Mouse (Mus musculus): ENCODE results near the gene Ptms. TPM values are rescaled to one million over a fixed set of nuclear protein-coding genes. Genes with fewer than 3 reads are reported as not detected.
A peak's percentile ranks its signal among the peaks of the same experiment; 100 is the strongest.
"Not testable (repeated sequence)": the region's sequence is repeated elsewhere in the genome, so short reads cannot be mapped to it uniquely, and the experiment has no call there.

Ptms gene
- total RNA-seq, 2 experiments from 2014 or later: 1,603 to 1,633 TPM

- intact Hi-C loops (cut with DNase I): no loop called here
- DNase-seq: no peak
Observed at GRCm38 (mm10) chr6:124910032-124910431, 9.9 kb downstream of the Ptms start.

DNA sequence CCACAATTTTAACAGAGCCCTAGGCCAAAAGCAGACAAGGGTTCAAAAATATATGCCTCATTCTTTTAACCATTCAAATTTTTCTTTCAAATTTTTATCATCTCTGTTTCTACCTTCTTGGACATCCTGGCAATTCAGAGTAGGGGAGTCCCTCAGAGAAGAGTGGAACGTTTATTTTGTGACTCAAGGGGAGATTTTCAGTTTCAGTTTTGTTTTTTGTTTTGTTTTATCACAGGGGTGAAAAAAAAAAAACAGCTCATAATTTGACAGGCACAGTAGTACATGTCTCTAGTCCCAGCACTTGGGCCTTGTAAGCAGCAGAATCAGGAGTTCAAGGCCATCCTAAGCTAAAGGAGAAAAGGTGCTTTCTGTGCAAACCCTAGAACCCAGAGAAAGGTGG is 12.1 kb downstream of the Ptms start:
- no peak for DNase-seq
- intact Hi-C loops (cut with DNase I): no loop called here

DNA sequence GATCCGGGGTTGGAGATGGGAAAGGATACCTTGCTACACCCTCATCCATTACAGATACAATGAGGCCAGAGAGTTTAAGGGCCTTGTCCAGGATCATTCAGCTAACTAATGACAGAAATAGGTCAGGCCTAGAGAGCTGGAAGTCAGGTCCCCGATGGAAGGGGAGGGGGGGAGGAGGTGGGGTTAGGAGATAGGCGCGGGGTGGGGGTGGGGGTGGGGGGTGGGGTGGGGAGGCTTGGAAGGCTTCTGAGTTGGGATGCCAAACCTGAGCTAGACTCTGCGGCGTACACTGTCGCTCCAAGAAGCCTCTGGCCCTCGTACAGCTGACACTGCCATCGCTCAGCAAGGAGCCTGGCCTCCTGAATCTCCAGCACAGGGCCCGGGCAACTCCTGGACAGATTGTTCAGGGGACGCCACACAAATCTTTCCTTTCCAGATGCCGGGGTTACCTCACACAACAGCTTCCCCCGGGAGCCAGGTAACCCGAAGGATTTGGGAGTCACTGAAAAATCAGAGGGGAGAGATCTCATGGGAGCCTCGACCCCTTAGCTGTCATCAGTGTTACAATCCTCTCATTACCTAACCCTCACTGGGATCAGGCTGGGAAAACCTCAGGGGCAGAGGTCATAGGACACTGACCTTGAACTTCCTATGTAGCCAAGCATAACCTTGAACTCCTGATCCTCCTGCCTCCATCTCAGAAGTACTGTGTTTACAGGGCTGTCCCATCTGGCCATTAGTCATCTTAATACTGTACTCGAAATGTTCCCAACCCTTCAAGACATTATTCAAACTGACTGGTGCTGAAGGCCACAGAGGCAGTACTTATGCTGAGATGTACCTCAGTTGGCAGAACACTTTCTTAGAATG is 14.7 kb downstream of the Ptms start:
- intact Hi-C loops (cut with DNase I): loop anchor here (5.0 kb wide), 1 partner anchor 43 kb away; the partner anchor contains the start of gene Gpr162
- peak; percentile 21 for DNase-seq

GRCm38 (mm10) chr6:124904161-124904981 is 15.5 kb downstream of the Ptms start:
- intact Hi-C loops (cut with DNase I): loop anchor here (5.0 kb wide), 1 partner anchor 42 kb away; the partner anchor contains the start of gene Gpr162
- DNase-seq: peak; percentile 72

DNA sequence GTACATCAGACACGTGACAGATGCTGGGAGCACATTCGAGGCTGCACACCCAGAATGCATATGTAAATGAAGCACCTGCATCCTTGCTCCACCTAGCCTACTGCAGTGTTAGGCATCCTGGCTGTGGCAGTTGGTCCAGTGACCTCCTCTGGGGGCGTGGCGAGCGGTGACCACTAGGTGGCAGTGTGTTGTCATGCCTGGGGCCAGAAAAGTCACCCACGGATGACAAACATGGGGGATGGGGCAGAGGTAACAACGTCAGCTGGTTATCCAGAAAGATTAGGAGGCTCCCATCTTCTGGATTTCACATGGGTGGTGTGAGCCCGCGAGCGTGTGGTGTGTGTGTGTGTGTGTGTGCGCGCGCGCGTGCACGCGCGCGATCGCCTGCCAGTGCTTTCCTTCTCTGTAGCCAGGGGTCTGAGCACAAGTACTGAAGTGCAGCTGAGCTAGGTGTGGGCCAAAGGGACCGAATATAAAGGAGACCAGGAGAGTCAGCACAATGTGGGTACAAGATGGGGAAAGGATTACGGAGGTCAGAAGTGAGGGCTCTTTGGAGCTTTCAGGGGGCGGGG is 16.2 kb downstream of the Ptms start:
- peak; percentile 97 for DNase-seq
- intact Hi-C loops (cut with DNase I): loop anchor here (5.0 kb wide), 1 partner anchor 41 kb away; the partner anchor contains the start of gene Gpr162

DNA sequence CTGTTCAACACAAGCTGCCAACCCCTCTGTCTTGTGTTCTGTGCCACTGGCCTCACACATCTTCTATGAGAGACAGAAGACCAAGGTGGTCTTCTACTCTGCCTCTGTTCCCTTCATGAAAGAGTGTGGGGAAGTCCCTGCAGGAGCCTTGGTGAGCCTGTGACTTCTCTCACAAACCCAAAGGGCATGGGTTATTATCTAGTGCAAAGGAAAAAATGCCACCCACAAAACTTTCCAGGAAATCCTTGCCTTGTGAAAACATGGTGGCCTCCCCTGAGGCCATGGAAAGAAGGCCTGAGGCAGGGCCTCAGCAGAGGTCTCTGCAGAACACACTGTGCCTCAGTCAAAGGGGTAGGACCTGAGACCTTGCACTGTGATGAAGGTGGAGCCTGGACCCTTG is 18.1 kb downstream of the Ptms start:
- intact Hi-C loops (cut with DNase I): loop anchor here (5.0 kb wide), 1 partner anchor 40 kb away; the partner anchor contains the start of gene Gpr162
- no peak for DNase-seq

- DNase-seq: peak; percentile 64
- intact Hi-C loops (cut with DNase I): loop anchor here (5.0 kb wide), 1 partner anchor 39 kb away; the partner anchor contains the start of gene Gpr162
Observed at GRCm38 (mm10) chr6:124900801-124901480, 19.0 kb downstream of the Ptms start.

- DNase-seq: no peak
- intact Hi-C loops (cut with DNase I): loop anchor here (5.0 kb wide), 1 partner anchor 38 kb away; the partner anchor contains the start of gene Gpr162
Observed at GRCm38 (mm10) chr6:124900056-124900800, 19.7 kb downstream of the Ptms start.

GRCm38 (mm10) chr6:124898359-124898758 is 21.5 kb downstream of the Ptms start:
- DNase-seq: no peak
- intact Hi-C loops (cut with DNase I): no loop called here

- DNase-seq; intact Hi-C loops (cut with DNase I): not testable (repeated sequence)
Observed at GRCm38 (mm10) chr6:124894113-124894512, 25.8 kb downstream of the Ptms start.

GRCm38 (mm10) chr6:124890997-124891396 is 28.9 kb downstream of the Ptms start:
- intact Hi-C loops (cut with DNase I): no loop called here
- DNase-seq: no peak

GRCm38 (mm10) chr6:124888555-124889125 is 31.3 kb downstream of the Ptms start:
- intact Hi-C loops (cut with DNase I): no loop called here
- no peak for DNase-seq

DNA sequence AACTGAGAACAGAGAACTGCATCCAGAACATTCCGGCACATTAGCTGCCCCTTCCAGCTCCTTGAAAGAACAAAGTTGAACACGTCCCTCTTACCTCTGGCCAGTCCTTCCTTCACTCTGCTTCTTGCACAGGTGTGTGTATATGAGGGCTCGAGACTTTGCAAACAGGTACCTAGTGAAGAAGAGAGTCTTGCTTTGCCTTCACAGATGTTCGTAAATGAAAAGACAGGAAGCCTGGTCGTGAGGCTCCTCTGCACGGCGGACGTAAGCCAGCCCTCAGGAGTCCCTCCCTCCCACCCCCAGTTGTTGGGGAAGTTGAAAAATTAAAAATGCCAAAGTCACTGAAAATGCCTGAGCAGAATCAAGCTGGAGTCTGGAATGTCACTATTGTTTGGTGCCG is 31.9 kb downstream of the Ptms start, which contains the start of gene Cd4:
Gene Cd4 (minus strand): TSS at position 236 of the 400 bp plus-strand sequence.
- no peak for DNase-seq
- intact Hi-C loops (cut with DNase I): no loop called here

GRCm38 (mm10) chr6:124885956-124886381 is 33.9 kb downstream of the Ptms start:
- DNase-seq: no peak
- intact Hi-C loops (cut with DNase I): no loop called here

- intact Hi-C loops (cut with DNase I): no loop called here
- peak; percentile 74 for DNase-seq
Observed at GRCm38 (mm10) chr6:124884714-124885500, 35.0 kb downstream of the Ptms start.

- intact Hi-C loops (cut with DNase I): no loop called here
Observed at GRCm38 (mm10) chr6:124883351-124883750, 36.6 kb downstream of the Ptms start.

DNA sequence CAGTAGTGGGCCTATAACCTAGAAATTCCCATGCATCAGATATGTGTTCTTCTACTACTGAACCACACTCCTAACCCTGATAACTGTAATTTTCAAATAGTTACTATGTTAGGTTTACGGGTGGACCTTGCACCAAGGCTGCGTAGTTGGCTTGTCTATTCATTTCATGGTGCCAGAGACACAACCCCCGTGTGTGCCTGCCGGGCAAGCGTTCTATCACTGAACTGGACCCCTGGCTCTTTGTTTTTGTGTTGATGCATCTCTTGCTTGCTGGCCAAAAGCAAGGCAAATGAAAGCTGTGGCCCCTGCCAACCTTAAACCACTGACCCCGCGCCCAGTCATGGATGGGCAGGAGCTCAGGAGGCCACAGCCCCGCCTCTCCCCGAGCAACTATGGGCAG is 38.1 kb downstream of the Ptms start:
- no peak for DNase-seq
- intact Hi-C loops (cut with DNase I): no loop called here

More at GRCm38 (mm10) chr6:124883351-124883750, 36.6 kb downstream of the Ptms start:
- no peak for DNase-seq

- intact Hi-C loops (cut with DNase I): no loop called here
- DNase-seq: no peak
Observed at GRCm38 (mm10) chr6:124879390-124879789, 40.5 kb downstream of the Ptms start.
